Comparison of ENCODE assay signal across 8 mouse cellular contexts in genomic region chr3:130819031-130819836, GRCm38 (mm10).
DNase-seq lines count a peak whose midpoint lies in the region; ATAC-seq lines count a peak whose summit lies in the region.

No protein-coding gene starts in this region.

- no peak for DNase-seq in kidney, postnatal 10 days
- DNase-seq in Muller cell, postnatal 12 days (ENCODE audit: inconsistent ontology term): no peak
- DNase-seq in right cerebral cortex, adult 18-20 months: no peak
- DNase-seq in frontal cortex, postnatal 25 days (ENCODE audit: low spot score in 2 of 2): no peak

- no peaks in the 10 kb centered on the region for H3K9me3 ChIP-seq in kidney, embryonic 14.5 days (ENCODE audit: control insufficient read depth, low read length)
- H3K9me3 ChIP-seq in hindbrain, embryonic 15.5 days: no peaks in the 10 kb centered on the region; the same call in 1 of the 2 replicates
- H3K9me3 ChIP-seq in midbrain, embryonic 13.5 days: no peaks in the 10 kb centered on the region

- H3K27ac ChIP-seq in kidney, embryonic 14.5 days (ENCODE audit: low read depth, low read length): no peak overlapping the region
- H3K27ac ChIP-seq in hindbrain, embryonic 15.5 days (replicated peaks): peak overlapping the region; percentile 34; the same call in 1 of the 2 replicates
- no peak overlapping the region for H3K27ac ChIP-seq in midbrain, embryonic 13.5 days

- WGBS in kidney, embryonic 14.5 days: 39% methylated on average over 17 of the region's 17 CpGs
- 47% methylated on average over 17 of the region's 17 CpGs for WGBS in hindbrain, embryonic 15.5 days
- 46% methylated on average over 17 of the region's 17 CpGs for WGBS in midbrain, embryonic 13.5 days

- ATAC-seq in kidney, embryonic 14.5 days (ENCODE audit: low FRiP score, low TSS enrichment): peak; percentile 48; the same call in 1 of the 2 replicates
- peak; percentile 66 for ATAC-seq in activated CD4-positive, CD25-positive, alpha-beta regulatory T cell, adult 4 months
- ATAC-seq in hindbrain, embryonic 15.5 days (ENCODE audit: low FRiP score, low read depth): peak; percentile 64
- ATAC-seq in midbrain, embryonic 13.5 days: peak; percentile 31

- H3K4me2 ChIP-seq in kidney, embryonic 14.5 days (replicated peaks; ENCODE audit: low read depth, low read length): peak overlapping the region; percentile 43
- peak overlapping the region; percentile 70 for H3K4me2 ChIP-seq in hindbrain, embryonic 15.5 days
- peak overlapping the region; percentile 53 for H3K4me2 ChIP-seq in midbrain, embryonic 13.5 days (replicated peaks)

- H3K4me3 ChIP-seq in kidney, embryonic 14.5 days (ENCODE audit: low read length): peak overlapping the region; percentile 22; the same call in 1 of the 2 replicates
- peak overlapping the region; percentile 37 for H3K4me3 ChIP-seq in hindbrain, embryonic 15.5 days
- H3K4me3 ChIP-seq in midbrain, embryonic 13.5 days (replicated peaks): peak overlapping the region; percentile 32

- H3K27me3 ChIP-seq in kidney, embryonic 14.5 days (ENCODE audit: control insufficient read depth, insufficient read depth, low read length): no peaks in the 10 kb centered on the region
- H3K27me3 ChIP-seq in hindbrain, embryonic 15.5 days: no peaks in the 10 kb centered on the region
- no peaks in the 10 kb centered on the region for H3K27me3 ChIP-seq in midbrain, embryonic 13.5 days

- no peaks in the 10 kb centered on the region for H3K36me3 ChIP-seq in kidney, embryonic 14.5 days (ENCODE audit: control insufficient read depth, insufficient read depth, low read length)
- no peaks in the 10 kb centered on the region for H3K36me3 ChIP-seq in hindbrain, embryonic 15.5 days
- H3K36me3 ChIP-seq in midbrain, embryonic 13.5 days: no peaks in the 10 kb centered on the region

- H3K9ac ChIP-seq in kidney, embryonic 14.5 days (ENCODE audit: low read depth, low read length): no peak overlapping the region
- H3K9ac ChIP-seq in hindbrain, embryonic 15.5 days: peak overlapping the region; percentile 43; the same call in 1 of the 2 replicates
- peak overlapping the region; percentile 51; the same call in 1 of the 2 replicates for H3K9ac ChIP-seq in midbrain, embryonic 13.5 days (replicated peaks)

- peaks cover 3% of the 10 kb centered on the region; the same call in 1 of the 2 replicates for H3K4me1 ChIP-seq in kidney, embryonic 14.5 days (ENCODE audit: control insufficient read depth, insufficient read depth, low read length)
- peaks cover 10% of the 10 kb centered on the region for H3K4me1 ChIP-seq in hindbrain, embryonic 15.5 days (replicated peaks)
- peaks cover 11% of the 10 kb centered on the region for H3K4me1 ChIP-seq in midbrain, embryonic 13.5 days (replicated peaks)
